Mouse (Mus musculus): ENCODE data around the gene Ostm1. TPM values are rescaled to one million over a fixed set of nuclear protein-coding genes. Genes with fewer than 3 reads are reported as not detected.

Ostm1 gene
- total and polyA plus RNA-seq, 3 experiments: 4.0 to 60.5 (median 24.5) TPM

GRCm38 (mm10) chr10:42578281-42578675, 5.3 kb upstream of the Ostm1 start:
- Histone ChIP-seq H3K36me3 (replicated peaks) (no peaks in the 10 kb centered on the region), H3K27me3 (ENCODE audit: insufficient read depth, low read length) (peaks cover 78% of the 10 kb centered on the region), H3K4me1 (ENCODE audit: insufficient read depth, low read depth, low read length) (no peaks in the 10 kb centered on the region; the same call in 1 of the 2 replicates), H3K9me3 (replicated peaks) (peaks cover 11% of the 10 kb centered on the region), H3K4me3 (ENCODE audit: low read depth, low read length) (no peak overlapping the region)
- no peak for DNase-seq (ENCODE audit: low spot score)
- no peak for ATAC-seq (ENCODE audit: extremely low read depth, insufficient number of reproducible peaks, low FRiP score, poor library complexity, severe bottlenecking)
- TF ChIP-seq GATA2 (IDR thresholded peaks at IDR 0.05; ENCODE audit: borderline replicate concordance, low read depth, low read length): no peak
- TF ChIP-seq GATA1 (IDR thresholded peaks at IDR 0.05; ENCODE audit: borderline replicate concordance, low read length): no peak
- no peak for TF ChIP-seq POLR2AphosphoS5 (IDR thresholded peaks at IDR 0.05; ENCODE audit: insufficient replicate concordance, low read depth, low read length)
- no peak for TF ChIP-seq TAL1 (conservative IDR thresholded peaks at IDR 0.05; ENCODE audit: low read depth, low read length)
- no peak for TF ChIP-seq CTCF (IDR thresholded peaks at IDR 0.05; ENCODE audit: low read depth, low read length)

GRCm38 (mm10) chr10:42578698-42579474, 4.7 kb upstream of the Ostm1 start:
- H3K4me1 ChIP-seq (ENCODE audit: insufficient read depth, low read depth, low read length): no peaks in the 10 kb centered on the region; the same call in 1 of the 2 replicates
- peaks cover 15% of the 10 kb centered on the region for H3K9me3 ChIP-seq (replicated peaks)
- DNase-seq (ENCODE audit: low spot score) (no peak), ATAC-seq (ENCODE audit: extremely low read depth, insufficient number of reproducible peaks, low FRiP score, poor library complexity, severe bottlenecking) (no peak)
- peaks cover 81% of the 10 kb centered on the region for H3K27me3 ChIP-seq (ENCODE audit: insufficient read depth, low read length)
- H3K4me3 ChIP-seq (ENCODE audit: low read depth, low read length): no peak overlapping the region
- TF ChIP-seq CTCF (IDR thresholded peaks at IDR 0.05; ENCODE audit: low read depth, low read length) (no peak), POLR2AphosphoS5 (IDR thresholded peaks at IDR 0.05; ENCODE audit: insufficient replicate concordance, low read depth, low read length) (no peak), GATA2 (IDR thresholded peaks at IDR 0.05; ENCODE audit: borderline replicate concordance, low read depth, low read length) (no peak), TAL1 (conservative IDR thresholded peaks at IDR 0.05; ENCODE audit: low read depth, low read length) (no peak), GATA1 (IDR thresholded peaks at IDR 0.05; ENCODE audit: borderline replicate concordance, low read length) (no peak)
- H3K36me3 ChIP-seq (replicated peaks): no peaks in the 10 kb centered on the region

- Histone ChIP-seq H3K4me1 (ENCODE audit: insufficient read depth, low read depth, low read length) (no peaks in the 10 kb centered on the region; the same call in 1 of the 2 replicates), H3K27me3 (ENCODE audit: insufficient read depth, low read length) (peaks cover 86% of the 10 kb centered on the region), H3K36me3 (replicated peaks) (no peaks in the 10 kb centered on the region), H3K9me3 (replicated peaks) (peaks cover 19% of the 10 kb centered on the region), H3K4me3 (ENCODE audit: low read depth, low read length) (no peak overlapping the region)
- no peak for TF ChIP-seq POLR2AphosphoS5 (IDR thresholded peaks at IDR 0.05; ENCODE audit: insufficient replicate concordance, low read depth, low read length)
- TF ChIP-seq CTCF (IDR thresholded peaks at IDR 0.05; ENCODE audit: low read depth, low read length): no peak
- TF ChIP-seq TAL1 (conservative IDR thresholded peaks at IDR 0.05; ENCODE audit: low read depth, low read length): no peak
- TF ChIP-seq GATA1 (IDR thresholded peaks at IDR 0.05; ENCODE audit: borderline replicate concordance, low read length): no peak
- TF ChIP-seq GATA2 (IDR thresholded peaks at IDR 0.05; ENCODE audit: borderline replicate concordance, low read depth, low read length): no peak
- DNase-seq (ENCODE audit: low spot score) (no peak), ATAC-seq (ENCODE audit: extremely low read depth, insufficient number of reproducible peaks, low FRiP score, poor library complexity, severe bottlenecking) (no peak)
Measured at GRCm38 (mm10) chr10:42579475-42580130, 4.0 kb upstream of the Ostm1 start.

GRCm38 (mm10) chr10:42580131-42580950, 3.3 kb upstream of the Ostm1 start:
- H3K4me1 ChIP-seq (ENCODE audit: insufficient read depth, low read depth, low read length): no peaks in the 10 kb centered on the region; the same call in 1 of the 2 replicates
- peaks cover 19% of the 10 kb centered on the region for H3K9me3 ChIP-seq (replicated peaks)
- TF ChIP-seq TAL1 (conservative IDR thresholded peaks at IDR 0.05; ENCODE audit: low read depth, low read length): no peak
- no peak for TF ChIP-seq GATA1 (IDR thresholded peaks at IDR 0.05; ENCODE audit: borderline replicate concordance, low read length)
- TF ChIP-seq GATA2 (IDR thresholded peaks at IDR 0.05; ENCODE audit: borderline replicate concordance, low read depth, low read length): no peak
- TF ChIP-seq CTCF (IDR thresholded peaks at IDR 0.05; ENCODE audit: low read depth, low read length): no peak
- TF ChIP-seq POLR2AphosphoS5 (IDR thresholded peaks at IDR 0.05; ENCODE audit: insufficient replicate concordance, low read depth, low read length): no peak
- H3K36me3 ChIP-seq (replicated peaks): no peaks in the 10 kb centered on the region
- peaks cover 91% of the 10 kb centered on the region for H3K27me3 ChIP-seq (ENCODE audit: insufficient read depth, low read length)
- DNase-seq (ENCODE audit: low spot score): no peak
- no peak for ATAC-seq (ENCODE audit: extremely low read depth, insufficient number of reproducible peaks, low FRiP score, poor library complexity, severe bottlenecking)
- H3K4me3 ChIP-seq (ENCODE audit: low read depth, low read length): no peak overlapping the region

GRCm38 (mm10) chr10:42580951-42581277, 2.7 kb upstream of the Ostm1 start:
- Histone ChIP-seq H3K36me3 (replicated peaks) (no peaks in the 10 kb centered on the region), H3K9me3 (replicated peaks) (peaks cover 19% of the 10 kb centered on the region), H3K27me3 (ENCODE audit: insufficient read depth, low read length) (peaks cover 92% of the 10 kb centered on the region), H3K4me1 (ENCODE audit: insufficient read depth, low read depth, low read length) (no peaks in the 10 kb centered on the region; the same call in 1 of the 2 replicates), H3K4me3 (ENCODE audit: low read depth, low read length) (no peak overlapping the region)
- ATAC-seq (ENCODE audit: extremely low read depth, insufficient number of reproducible peaks, low FRiP score, poor library complexity, severe bottlenecking) (no peak), DNase-seq (ENCODE audit: low spot score) (no peak)
- TF ChIP-seq TAL1 (conservative IDR thresholded peaks at IDR 0.05; ENCODE audit: low read depth, low read length) (no peak), GATA2 (IDR thresholded peaks at IDR 0.05; ENCODE audit: borderline replicate concordance, low read depth, low read length) (no peak), GATA1 (IDR thresholded peaks at IDR 0.05; ENCODE audit: borderline replicate concordance, low read length) (no peak), POLR2AphosphoS5 (IDR thresholded peaks at IDR 0.05; ENCODE audit: insufficient replicate concordance, low read depth, low read length) (no peak), CTCF (IDR thresholded peaks at IDR 0.05; ENCODE audit: low read depth, low read length) (no peak)
